Mouse (Mus musculus): ENCODE results near the gene Olfr557. TPM values are rescaled to one million over a fixed set of nuclear protein-coding genes. Genes with fewer than 3 reads are reported as not detected.

Gene Olfr557
- total RNA-seq (2021): not detected
- long read RNA-seq, experiment 1: 0 reads
- long read RNA-seq, experiment 2: 0 reads

DNA sequence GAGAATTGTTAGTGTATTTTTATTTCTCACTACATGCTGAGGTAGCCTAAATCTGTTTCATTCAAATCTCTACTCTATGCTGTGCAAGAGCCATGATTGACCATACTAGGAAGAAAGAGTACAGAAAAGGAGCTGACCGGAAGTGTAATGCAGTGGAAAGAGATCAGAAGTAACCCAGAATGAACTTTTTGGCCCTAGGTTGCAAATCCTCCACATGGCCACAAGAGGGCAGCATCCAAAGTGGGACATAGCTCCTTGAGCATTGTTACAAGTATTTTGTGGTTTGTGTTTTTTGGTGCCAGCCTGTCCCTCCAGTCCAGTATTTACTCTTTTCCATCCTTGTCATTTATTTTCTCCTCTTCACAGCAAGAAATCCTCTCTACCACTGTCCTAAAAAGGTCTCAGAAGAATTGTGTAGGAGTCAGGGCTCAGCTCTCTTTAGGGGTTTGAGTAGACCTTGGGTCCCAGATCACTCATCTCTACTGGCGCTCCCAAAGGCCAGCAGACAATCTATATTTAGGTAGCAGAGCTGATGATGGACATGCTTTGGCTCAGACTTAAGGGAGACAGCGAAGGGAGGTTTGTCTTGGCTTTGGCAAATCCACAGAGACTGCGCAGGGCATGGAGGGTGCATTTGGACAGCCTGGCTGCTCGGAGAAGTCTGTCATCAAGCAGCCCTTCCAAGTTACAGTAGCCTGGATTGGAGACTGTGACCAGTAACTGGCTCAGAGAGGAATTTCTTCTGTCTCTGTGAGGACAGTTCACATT is at the start of gene Olfr557:
Olfr557 (plus strand) TSS at position 553 of the 768 bp plus-strand sequence.
- peak; percentile 19 to 46 for DNase-seq (ENCODE audit: low spot score in 2 of 2)

DNA sequence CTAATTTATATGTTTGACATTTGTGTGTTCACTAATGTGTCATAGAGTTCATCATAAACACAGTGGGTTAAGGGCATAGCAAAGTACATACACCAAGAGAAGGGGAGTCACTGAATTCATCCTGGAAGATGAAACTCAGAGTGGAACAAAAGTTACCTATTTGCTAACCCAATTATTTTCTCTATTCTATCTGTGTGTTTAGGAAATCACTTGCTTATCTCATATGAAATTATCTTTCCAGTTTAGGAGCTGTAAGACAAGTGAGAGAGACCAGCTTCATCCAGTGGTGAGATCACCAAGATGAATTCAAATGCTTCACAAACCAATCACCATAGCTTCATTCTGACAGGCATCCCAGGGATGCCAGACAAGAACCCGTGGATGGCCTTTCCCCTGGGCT is 37.2 kb upstream of the Olfr557 start, which contains the start of gene Olfr555:
Olfr555 (plus strand) TSS at position 301 of the 400 bp plus-strand sequence.
- no peak for DNase-seq (ENCODE audit: low spot score in 2 of 2)

DNA sequence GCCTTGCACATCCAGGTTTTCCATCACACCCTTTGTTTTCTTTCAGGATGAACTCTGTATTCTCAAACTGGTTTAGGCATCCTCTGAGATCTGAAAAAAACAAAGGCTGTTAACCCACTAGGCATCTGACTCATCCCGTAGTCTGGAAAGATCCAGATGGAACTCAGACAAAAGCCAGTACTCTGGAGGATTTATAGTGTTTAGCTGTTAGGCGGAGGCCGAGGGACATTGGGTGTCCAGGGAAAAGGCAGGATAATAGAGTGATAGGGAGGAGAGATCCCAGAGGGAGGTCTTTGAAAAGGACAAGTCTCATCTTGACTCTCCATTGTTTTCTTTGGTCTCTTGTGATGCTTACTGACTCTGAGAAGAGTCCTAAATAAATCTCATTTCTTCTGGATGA is 31.1 kb upstream of the Olfr557 start, which contains the start of gene Olfr556:
Olfr556 (plus strand) TSS at position 301 of the 400 bp plus-strand sequence.
- no peak for DNase-seq (ENCODE audit: low spot score in 2 of 2)

DNA sequence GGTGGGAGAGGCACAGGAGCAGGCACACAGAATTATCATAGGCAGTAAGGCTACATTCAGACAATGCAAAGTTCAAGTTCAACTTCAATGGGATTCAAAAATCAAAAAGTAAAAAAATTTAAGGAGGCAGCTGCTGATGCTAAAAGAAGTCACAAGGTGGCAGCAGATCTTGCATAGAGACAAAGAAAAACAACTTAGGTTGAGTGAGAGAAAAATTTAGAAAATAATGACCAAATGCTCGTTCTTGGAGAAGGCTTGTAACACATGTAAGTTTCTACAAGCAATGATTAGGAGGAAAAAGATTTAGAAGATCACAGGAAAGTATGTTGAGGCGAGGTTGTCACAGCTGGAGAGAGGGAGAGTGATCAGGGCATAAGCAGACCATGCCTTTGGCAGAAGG is 30.3 kb upstream of the Olfr557 start:
- DNase-seq (ENCODE audit: low spot score in 2 of 2): no peak

DNA sequence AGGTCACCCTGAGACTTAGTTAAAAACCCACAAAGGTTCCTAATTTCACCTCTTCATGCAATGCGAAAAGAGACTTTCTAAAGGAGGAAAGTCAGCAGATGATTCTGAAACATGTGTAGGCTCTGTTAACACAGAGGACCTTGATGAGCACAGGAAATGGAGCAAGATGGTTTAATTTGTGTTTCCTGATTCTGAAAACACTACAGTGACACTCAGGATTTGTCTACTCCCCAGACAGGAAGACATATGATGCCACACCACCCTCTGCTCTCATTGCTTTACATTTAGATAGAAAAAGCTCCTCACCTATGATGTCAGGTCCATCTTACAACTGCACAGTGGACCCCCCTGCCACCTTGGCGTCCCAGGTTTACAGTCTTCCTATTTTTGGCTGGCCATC is 19.5 kb upstream of the Olfr557 start:
- DNase-seq (ENCODE audit: low spot score in 2 of 2): no peak

DNA sequence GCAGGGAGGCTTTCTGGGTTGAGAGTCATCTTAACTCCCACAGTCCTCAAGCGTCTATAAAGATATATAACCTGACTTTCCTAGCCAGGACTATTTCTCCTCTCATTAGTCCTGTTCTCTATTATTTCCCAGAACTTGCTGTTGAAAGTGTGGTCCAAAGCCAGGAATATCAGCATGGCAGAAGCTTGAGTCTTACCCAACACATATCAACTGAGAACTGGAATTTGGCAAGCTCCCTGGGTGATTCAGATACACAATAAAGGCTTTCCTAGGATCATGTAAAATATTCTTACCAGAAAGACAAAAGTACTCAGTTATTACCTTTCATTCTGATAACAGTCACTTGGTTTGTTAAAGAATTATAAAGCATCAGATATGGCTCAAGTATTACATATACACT is 13.8 kb upstream of the Olfr557 start:
- no peak for DNase-seq (ENCODE audit: low spot score in 2 of 2)

DNA sequence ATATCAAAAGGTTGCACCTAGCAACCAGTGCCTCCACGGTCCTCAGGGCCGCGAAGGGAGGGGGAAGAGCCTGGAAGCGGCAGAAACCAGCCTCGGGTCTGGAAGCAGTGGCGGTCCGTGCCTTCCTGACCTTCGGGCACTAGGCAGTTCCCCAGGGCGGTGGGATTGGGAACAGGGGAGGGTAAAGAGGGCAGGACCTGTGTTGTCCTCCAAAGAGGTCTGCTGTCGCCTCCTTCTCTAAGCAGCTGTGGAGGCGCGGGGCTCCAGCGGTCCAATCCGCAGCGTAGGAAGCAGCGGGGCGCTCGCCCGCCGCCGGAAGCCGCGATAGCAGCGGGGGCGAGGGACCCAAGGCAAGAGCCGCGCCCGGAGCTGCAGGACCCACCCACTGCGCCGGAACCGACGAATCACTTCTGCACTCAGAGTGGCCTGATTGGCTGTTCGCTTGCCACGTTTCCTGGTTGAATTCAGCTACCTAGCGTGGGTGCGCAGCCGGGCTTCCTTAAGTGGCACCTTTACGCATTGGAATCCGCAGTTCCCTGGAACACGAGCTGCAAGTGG is 8.7 kb upstream of the Olfr557 start, which contains the start of gene Trim68:
Trim68 (minus strand) TSS at position 384 of the 558 bp plus-strand sequence.
- peak; percentile 88 to 94 for DNase-seq (ENCODE audit: low spot score in 2 of 2)

DNA sequence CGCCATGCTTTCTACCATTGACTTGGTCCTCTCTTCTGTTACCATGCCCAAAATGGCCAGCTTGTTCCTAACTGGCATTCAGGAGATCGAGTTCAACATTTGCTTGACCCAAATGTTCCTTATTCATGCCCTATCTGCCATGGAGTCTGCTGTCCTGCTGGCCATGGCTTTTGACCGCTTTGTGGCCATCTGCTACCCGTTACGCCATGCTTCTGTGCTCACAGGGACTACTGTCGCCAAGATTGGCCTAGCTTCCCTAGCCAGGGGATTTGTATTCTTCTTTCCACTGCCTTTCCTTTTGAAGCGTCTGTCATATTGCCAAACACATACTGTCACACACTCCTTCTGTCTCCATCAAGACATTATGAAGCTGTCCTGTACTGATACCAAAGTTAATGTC is 2.8 kb downstream of the Olfr557 start:
- DNase-seq (ENCODE audit: low spot score in 2 of 2): no peak

DNA sequence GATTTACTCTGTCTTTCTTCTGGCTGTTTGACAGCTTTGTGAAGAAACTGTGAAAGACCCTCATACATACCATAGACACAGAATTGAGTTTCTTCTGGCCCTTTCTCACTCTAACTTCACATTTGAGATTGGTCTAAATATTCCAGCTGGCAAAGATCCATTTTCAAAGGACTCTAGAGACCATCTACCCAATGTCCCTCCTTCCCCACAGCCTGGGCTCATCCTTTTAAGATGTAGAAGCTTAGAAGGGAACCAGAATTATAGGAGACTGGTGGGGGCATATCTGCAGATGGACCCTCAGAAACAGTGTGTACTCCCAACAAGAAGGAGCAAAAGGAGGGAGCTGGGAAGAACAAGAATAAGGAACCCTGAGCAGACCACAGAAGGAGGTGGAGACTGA is 6.2 kb downstream of the Olfr557 start, which contains the start of gene Olfr558:
Olfr558 (plus strand) TSS at position 301 of the 400 bp plus-strand sequence.
- no peak for DNase-seq (ENCODE audit: low spot score in 2 of 2)

DNA sequence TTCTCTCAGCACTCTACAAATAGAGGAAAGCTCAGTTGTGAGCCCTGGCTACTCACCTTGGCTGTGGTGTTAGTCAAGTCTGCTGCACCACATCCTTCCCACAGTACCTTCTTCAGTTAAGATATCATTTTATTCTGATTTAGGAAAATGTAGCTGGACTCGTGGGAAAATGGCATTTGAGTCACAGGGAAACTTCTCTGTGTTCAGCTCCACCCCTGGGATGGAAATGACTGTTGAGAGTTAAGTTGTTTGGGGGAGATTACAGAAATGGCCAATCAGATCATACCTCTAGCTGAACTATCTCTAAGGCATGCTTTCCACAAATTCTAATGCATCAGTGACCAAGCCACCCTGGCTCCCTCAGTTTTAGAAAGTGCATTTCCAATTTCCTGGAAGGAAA is 23.3 kb downstream of the Olfr557 start, which contains the start of gene Olfr33:
Olfr33 (minus strand) TSS at position 101 of the 400 bp plus-strand sequence.
- no peak for DNase-seq (ENCODE audit: low spot score in 2 of 2)

DNA sequence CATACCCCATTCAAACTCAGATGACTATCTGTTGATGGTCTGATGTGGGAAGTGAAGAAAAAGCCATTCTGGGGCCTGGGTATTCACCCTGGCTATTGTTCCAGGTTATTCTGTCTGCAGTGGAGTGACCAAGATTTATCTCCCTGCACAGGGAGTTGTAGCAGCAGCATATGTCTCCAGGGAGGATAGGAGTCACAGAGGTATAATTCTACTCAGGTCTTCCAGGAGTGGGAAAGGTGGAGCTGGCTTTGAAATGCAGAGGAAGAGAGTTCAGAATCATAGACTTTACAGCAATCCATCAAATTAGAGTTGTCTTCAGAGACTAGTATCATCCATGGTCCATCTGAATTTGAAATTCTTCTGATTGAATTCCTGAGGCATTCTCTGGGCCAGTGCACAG is 31.7 kb downstream of the Olfr557 start, which contains the start of gene Olfr559:
Olfr559 (minus strand) TSS at position 101 of the 400 bp plus-strand sequence.
- no peak for DNase-seq (ENCODE audit: low spot score in 2 of 2)

DNA sequence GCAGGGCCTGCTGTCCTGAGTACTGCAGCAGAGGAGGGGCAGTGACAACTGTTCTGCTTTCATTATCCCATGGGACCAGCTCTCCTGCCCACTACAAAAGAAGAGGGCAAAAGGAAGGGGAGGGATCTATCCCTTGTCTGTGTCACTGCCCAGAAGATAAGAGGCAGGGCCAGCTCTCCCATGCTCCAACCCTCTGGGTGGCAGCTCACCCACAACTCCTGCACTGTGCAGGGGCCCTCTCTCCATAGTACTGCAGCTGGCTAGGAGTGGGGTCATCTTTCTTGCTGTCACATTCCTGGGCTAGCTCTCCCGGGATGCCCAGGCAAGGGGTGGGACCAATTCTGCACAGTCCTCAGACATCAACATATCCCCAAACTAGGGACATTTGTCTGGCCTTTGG is 38.1 kb downstream of the Olfr557 start:
- no peak for DNase-seq (ENCODE audit: low spot score in 2 of 2)

DNA sequence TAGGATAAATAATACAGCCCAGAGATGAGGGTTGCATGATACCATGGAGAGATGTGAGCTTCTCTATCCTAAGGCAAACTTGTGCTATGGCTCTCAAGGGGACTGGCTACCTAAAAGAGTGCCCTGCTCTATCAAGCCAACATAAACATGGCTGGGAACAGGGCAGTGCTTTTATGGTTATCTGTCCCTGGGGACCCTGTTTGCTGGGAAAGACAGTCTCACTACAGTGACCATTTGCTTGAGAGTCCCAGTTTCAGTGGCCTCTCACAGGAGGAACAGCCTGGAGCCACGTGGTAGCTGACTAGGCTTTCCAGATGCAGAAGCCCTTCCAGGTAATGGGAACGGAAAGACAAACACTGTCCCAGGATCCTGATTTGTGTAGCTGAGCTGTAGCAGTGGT is 42.0 kb downstream of the Olfr557 start:
- no peak for DNase-seq (ENCODE audit: low spot score in 2 of 2)

Other genes with a start within 250 kb of the Olfr557 start
- not detected for gene Olfr543, start 214.2 kb upstream of the Olfr557 start, total RNA-seq (2021)
- gene Olfr544, start 207.6 kb upstream of the Olfr557 start, total RNA-seq (2021): not detected
- not detected for gene Olfr545, start 196.3 kb upstream of the Olfr557 start, total RNA-seq (2021)
- not detected for gene Olfr547, start 161.2 kb upstream of the Olfr557 start, total RNA-seq (2021)
- gene Olfr548-ps1, start 155.0 kb upstream of the Olfr557 start, total RNA-seq (2021): not detected
- not detected for gene Olfr549, start 146.0 kb upstream of the Olfr557 start, total RNA-seq (2021)
- 1 to 10 TPM; 2.6 to 2.8 TPM for gene Trim21, start 130.4 kb upstream of the Olfr557 start, total RNA-seq (2021)
- gene Olfr550, start 124.5 kb upstream of the Olfr557 start, total RNA-seq (2021): under 1 TPM; 0.19 to 0.70 TPM
- not detected for gene Olfr551, start 104.0 kb upstream of the Olfr557 start, total RNA-seq (2021)
- gene Olfr552, start 98.1 kb upstream of the Olfr557 start, total RNA-seq (2021): under 1 TPM in 1 of 2 experiments, not detected in 1; 0.09 TPM
- not detected for gene Olfr553, start 77.7 kb upstream of the Olfr557 start, total RNA-seq (2021)
- gene Olfr554, start 57.5 kb upstream of the Olfr557 start, total RNA-seq (2021): not detected
- not detected for gene Olfr555, start 37.1 kb upstream of the Olfr557 start, total RNA-seq (2021)
- not detected for gene Olfr556, start 31.0 kb upstream of the Olfr557 start, total RNA-seq (2021)
- gene Trim68, start 8.6 kb upstream of the Olfr557 start, total RNA-seq (2021): 1 to 10 TPM; 3.0 to 4.6 TPM
- gene Olfr558, start 6.3 kb downstream of the Olfr557 start, total RNA-seq (2021): under 1 TPM; 0.16 to 0.40 TPM
- gene Olfr33, start 23.2 kb downstream of the Olfr557 start, total RNA-seq (2021): not detected
- not detected for gene Olfr559, start 31.6 kb downstream of the Olfr557 start, total RNA-seq (2021)
- under 1 TPM; 0.16 to 0.49 TPM for gene Olfr560, start 63.5 kb downstream of the Olfr557 start, total RNA-seq (2021)
- gene Olfr78, start 63.6 kb downstream of the Olfr557 start, total RNA-seq (2021): under 1 TPM; 0.59 to 0.65 TPM
- not detected for gene Olfr561, start 75.3 kb downstream of the Olfr557 start, total RNA-seq (2021)
- not detected for gene Olfr564, start 107.6 kb downstream of the Olfr557 start, total RNA-seq (2021)
- gene Olfr566, start 162.9 kb downstream of the Olfr557 start, total RNA-seq (2021): not detected
- not detected for gene Olfr568, start 181.2 kb downstream of the Olfr557 start, total RNA-seq (2021)
- not detected for gene Olfr569, start 195.0 kb downstream of the Olfr557 start, total RNA-seq (2021)
- gene Olfr570, start 198.7 kb downstream of the Olfr557 start, total RNA-seq (2021): not detected
- not detected for gene Olfr571, start 221.6 kb downstream of the Olfr557 start, total RNA-seq (2021)
- gene Olfr572, start 228.5 kb downstream of the Olfr557 start, total RNA-seq (2021): not detected
- not detected for gene Olfr573-ps1, start 246.7 kb downstream of the Olfr557 start, total RNA-seq (2021)